22 mouse cellular contexts compared by ENCODE assay signal in genomic region chr1:55848806-55849205, GRCm38 (mm10).
DNase-seq lines count a peak whose midpoint lies in the region; ATAC-seq and TF ChIP-seq lines count a peak whose summit lies in the region.
"Had no signal": no experiment of that assay in that cellular context is flagged by ENCODE, and none has a peak within 500 bp of the region (broad histone marks: within the 10 kb centered on the region; RNA-seq: fewer than 3 reads in every experiment).

No protein-coding gene starts in this region.

- DNase-seq in forebrain, postnatal 0 days = no peak
- peak; percentile 5 for DNase-seq in kidney, adult 18-20 months
- DNase-seq in brain, adult 2 months (ENCODE audit: low read depth, low spot score) = peak; percentile 42
- peak; percentile 36 for DNase-seq in midbrain, embryonic 14.5 days
- no peak for DNase-seq in cerebellum, adult 8-10 months
- no peak for DNase-seq in lung, adult 18-20 months
- DNase-seq: adrenal gland, postnatal 25 days; cerebellum, adult 18-20 months; cerebellum, postnatal 36 days; gastrocnemius, adult 2 months; kidney, postnatal 10 days; left cerebral cortex, postnatal 4 days; liver; retina, postnatal 1 day; thymus, postnatal 14 days had no signal

- H3K36me3 ChIP-seq in forebrain, embryonic 16.5 days (ENCODE audit: control insufficient read depth, insufficient read depth) = no peaks in the 10 kb centered on the region
- H3K36me3 ChIP-seq in forebrain, postnatal 0 days (ENCODE audit: insufficient read depth) = no peaks in the 10 kb centered on the region
- no peaks in the 10 kb centered on the region for H3K36me3 ChIP-seq in kidney, embryonic 15.5 days
- H3K36me3 ChIP-seq in midbrain, embryonic 14.5 days (ENCODE audit: control insufficient read depth, insufficient read depth, low read length) = no peaks in the 10 kb centered on the region
- H3K36me3 ChIP-seq: embryonic facial prominence, embryonic 15.5 days; heart, embryonic 13.5 days had no signal

- H3K27ac ChIP-seq in forebrain, embryonic 16.5 days (ENCODE audit: low read length) = no peak overlapping the region
- no peak overlapping the region for H3K27ac ChIP-seq in forebrain, postnatal 0 days (ENCODE audit: low read depth, low read length)
- H3K27ac ChIP-seq in kidney, embryonic 15.5 days = no peak overlapping the region
- no peak overlapping the region for H3K27ac ChIP-seq in midbrain, embryonic 14.5 days (replicated peaks; ENCODE audit: low read depth, low read length)
- H3K27ac ChIP-seq: embryonic facial prominence, embryonic 15.5 days; gastrocnemius, adult 2 months; heart, embryonic 13.5 days had no signal

- 28% methylated on average over 3 of the region's 3 CpGs for WGBS in forebrain, embryonic 16.5 days
- 25% methylated on average over 3 of the region's 3 CpGs for WGBS in forebrain, postnatal 0 days
- 75% methylated on average over 3 of the region's 3 CpGs for WGBS in kidney, embryonic 15.5 days
- 42% methylated on average over 3 of the region's 3 CpGs for WGBS in midbrain, embryonic 14.5 days

- H3K27me3 ChIP-seq in forebrain, embryonic 16.5 days (replicated peaks; ENCODE audit: control insufficient read depth, insufficient read depth, low read length) = no peaks in the 10 kb centered on the region
- no peaks in the 10 kb centered on the region for H3K27me3 ChIP-seq in forebrain, postnatal 0 days (ENCODE audit: insufficient read depth, low read length)
- no peaks in the 10 kb centered on the region for H3K27me3 ChIP-seq in kidney, embryonic 15.5 days
- H3K27me3 ChIP-seq in midbrain, embryonic 14.5 days (ENCODE audit: control insufficient read depth, insufficient read depth, low read length) = no peaks in the 10 kb centered on the region
- H3K27me3 ChIP-seq: CH12.LX; embryonic facial prominence, embryonic 15.5 days; heart, embryonic 13.5 days; megakaryocyte, embryonic 14.5 days had no signal

- no peak overlapping the region for H3K9ac ChIP-seq in forebrain, embryonic 16.5 days (replicated peaks; ENCODE audit: low read depth, low read length)
- no peak overlapping the region for H3K9ac ChIP-seq in forebrain, postnatal 0 days
- no peak overlapping the region for H3K9ac ChIP-seq in kidney, embryonic 15.5 days
- H3K9ac ChIP-seq in midbrain, embryonic 14.5 days (replicated peaks; ENCODE audit: low read length) = no peak overlapping the region
- H3K9ac ChIP-seq: embryonic facial prominence, embryonic 15.5 days; heart, embryonic 13.5 days had no signal

- H3K4me3 ChIP-seq in forebrain, embryonic 16.5 days (replicated peaks; ENCODE audit: low read length) = no peak overlapping the region
- no peak overlapping the region for H3K4me3 ChIP-seq in forebrain, postnatal 0 days (ENCODE audit: low read depth, low read length)
- H3K4me3 ChIP-seq in kidney, embryonic 15.5 days (replicated peaks) = no peak overlapping the region
- no peak overlapping the region for H3K4me3 ChIP-seq in midbrain, embryonic 14.5 days (replicated peaks; ENCODE audit: low read depth, low read length)
- H3K4me3 ChIP-seq: embryonic facial prominence, embryonic 15.5 days; gastrocnemius, adult 2 months; heart, embryonic 13.5 days; megakaryocyte, embryonic 14.5 days; myocyte had no signal

- peak; percentile 83 for ATAC-seq in forebrain, embryonic 16.5 days
- ATAC-seq in forebrain, postnatal 0 days = no peak; the same call in 1 of the 2 replicates
- no peak for ATAC-seq in kidney, embryonic 15.5 days (replicated peaks; ENCODE audit: low FRiP score)
- no peak; the same call in 1 of the 2 replicates for ATAC-seq in midbrain, embryonic 14.5 days (ENCODE audit: low FRiP score, low TSS enrichment)

- no peaks in the 10 kb centered on the region for H3K4me1 ChIP-seq in forebrain, embryonic 16.5 days (replicated peaks; ENCODE audit: control insufficient read depth, insufficient read depth, low read length)
- no peaks in the 10 kb centered on the region for H3K4me1 ChIP-seq in forebrain, postnatal 0 days (ENCODE audit: insufficient read depth)
- no peaks in the 10 kb centered on the region for H3K4me1 ChIP-seq in kidney, embryonic 15.5 days
- H3K4me1 ChIP-seq in midbrain, embryonic 14.5 days (ENCODE audit: control insufficient read depth, insufficient read depth, low read length) = no peaks in the 10 kb centered on the region
- H3K4me1 ChIP-seq: embryonic facial prominence, embryonic 15.5 days; heart, embryonic 13.5 days; megakaryocyte, embryonic 14.5 days had no signal

- no peaks in the 10 kb centered on the region for H3K9me3 ChIP-seq in forebrain, embryonic 16.5 days (ENCODE audit: control insufficient read depth, low read length)
- no peaks in the 10 kb centered on the region for H3K9me3 ChIP-seq in forebrain, postnatal 0 days (ENCODE audit: low read length)
- H3K9me3 ChIP-seq in kidney, embryonic 15.5 days (replicated peaks) = no peaks in the 10 kb centered on the region
- H3K9me3 ChIP-seq in midbrain, embryonic 14.5 days (ENCODE audit: control insufficient read depth, low read length) = no peaks in the 10 kb centered on the region
- H3K9me3 ChIP-seq: embryonic facial prominence, embryonic 15.5 days; heart, embryonic 13.5 days; megakaryocyte, embryonic 14.5 days had no signal

- TF ChIP-seq CTCF in forebrain, postnatal 0 days (IDR thresholded peaks at IDR 0.05; ENCODE audit: low read depth) = no peak

- H3K4me2 ChIP-seq in forebrain, embryonic 16.5 days (ENCODE audit: low read length) = no peak overlapping the region
- H3K4me2 ChIP-seq in forebrain, postnatal 0 days (ENCODE audit: low read depth) = no peak overlapping the region
- H3K4me2 ChIP-seq in kidney, embryonic 15.5 days = no peak overlapping the region
- H3K4me2 ChIP-seq in midbrain, embryonic 14.5 days (ENCODE audit: low read length) = no peak overlapping the region
- H3K4me2 ChIP-seq: embryonic facial prominence, embryonic 15.5 days; heart, embryonic 13.5 days had no signal

Comparison
In these comparisons a context has a peak if more than half of its experiments do, and no peak if none do; other contexts are left out.
1. DNase-seq: peak in kidney, adult 18-20 months (single experiment), brain, adult 2 months (single experiment) and midbrain, embryonic 14.5 days (single experiment); none in forebrain, postnatal 0 days (single experiment), cerebellum, adult 8-10 months (single experiment) and lung, adult 18-20 months (0 of 2).